Mouse (Mus musculus): ENCODE measurements around the gene Shank2. TPM values are rescaled to one million over a fixed set of nuclear protein-coding genes. Genes with fewer than 3 reads are reported as not detected.
A peak's percentile ranks its signal among the peaks of the same experiment; 100 is the strongest.

The Shank2 gene
- polyA plus RNA-seq, 1 experiment from 2014 or later = 16.1 TPM

GRCm38 (mm10) chr7:144448186-144448585 lies 446.5 kb downstream of the Shank2 start:
- H3K27me3 ChIP-seq (ENCODE audit: control insufficient read depth, insufficient read depth, low read length) = no peaks in the 10 kb centered on the region
- peaks cover 58% of the 10 kb centered on the region for H3K36me3 ChIP-seq (ENCODE audit: control insufficient read depth, insufficient read depth, low read length)
- H3K9me3 ChIP-seq (ENCODE audit: control insufficient read depth, low read length) = no peaks in the 10 kb centered on the region
- no peak overlapping the region for H3K4me3 ChIP-seq (ENCODE audit: low read depth, low read length)
- H3K9ac ChIP-seq (replicated peaks; ENCODE audit: low read depth, low read length) = no peak overlapping the region
- H3K4me2 ChIP-seq (ENCODE audit: low read depth, low read length) = no peak overlapping the region
- 96% methylated on average over 1 of the region's 1 CpGs for WGBS
- no peak for ATAC-seq (ENCODE audit: low read depth)
- no peaks in the 10 kb centered on the region for H3K4me1 ChIP-seq (ENCODE audit: control insufficient read depth, insufficient read depth, low read length)
- no peak overlapping the region for H3K27ac ChIP-seq (ENCODE audit: low read depth, low read length)

- H3K9me3 ChIP-seq (ENCODE audit: control insufficient read depth, low read length) = no peaks in the 10 kb centered on the region
- 72% methylated on average over 13 of the region's 13 CpGs for WGBS
- H3K36me3 ChIP-seq (ENCODE audit: control insufficient read depth, insufficient read depth, low read length) = peaks cover 64% of the 10 kb centered on the region
- no peaks in the 10 kb centered on the region for H3K4me1 ChIP-seq (ENCODE audit: control insufficient read depth, insufficient read depth, low read length)
- H3K9ac ChIP-seq (replicated peaks; ENCODE audit: low read depth, low read length) = no peak overlapping the region
- H3K4me3 ChIP-seq (ENCODE audit: low read depth, low read length) = no peak overlapping the region
- no peaks in the 10 kb centered on the region for H3K27me3 ChIP-seq (ENCODE audit: control insufficient read depth, insufficient read depth, low read length)
- ATAC-seq (ENCODE audit: low read depth) = peak; percentile 86; the same call in 1 of the 2 replicates
- no peak overlapping the region for H3K4me2 ChIP-seq (ENCODE audit: low read depth, low read length)
- H3K27ac ChIP-seq (ENCODE audit: low read depth, low read length) = no peak overlapping the region
Observed at GRCm38 (mm10) chr7:144449637-144450570, 448.2 kb downstream of the Shank2 start.

- no peaks in the 10 kb centered on the region for H3K9me3 ChIP-seq (ENCODE audit: control insufficient read depth, low read length)
- no peak overlapping the region for H3K27ac ChIP-seq (ENCODE audit: low read depth, low read length)
- no peak for ATAC-seq (ENCODE audit: low read depth)
- H3K9ac ChIP-seq (replicated peaks; ENCODE audit: low read depth, low read length) = no peak overlapping the region
- no peak overlapping the region for H3K4me3 ChIP-seq (ENCODE audit: low read depth, low read length)
- H3K4me1 ChIP-seq (ENCODE audit: control insufficient read depth, insufficient read depth, low read length) = no peaks in the 10 kb centered on the region
- WGBS = 98% methylated on average over 9 of the region's 9 CpGs
- no peak overlapping the region for H3K4me2 ChIP-seq (ENCODE audit: low read depth, low read length)
- peaks cover 64% of the 10 kb centered on the region for H3K36me3 ChIP-seq (ENCODE audit: control insufficient read depth, insufficient read depth, low read length)
- no peaks in the 10 kb centered on the region for H3K27me3 ChIP-seq (ENCODE audit: control insufficient read depth, insufficient read depth, low read length)
Observed at GRCm38 (mm10) chr7:144450661-144451060, 448.9 kb downstream of the Shank2 start.

GRCm38 (mm10) chr7:144458881-144459280 lies 457.2 kb downstream of the Shank2 start:
- Histone ChIP-seq H3K36me3 (ENCODE audit: control insufficient read depth, insufficient read depth, low read length) (peaks cover 92% of the 10 kb centered on the region), H3K9ac (replicated peaks; ENCODE audit: low read depth, low read length) (no peak overlapping the region), H3K4me1 (ENCODE audit: control insufficient read depth, insufficient read depth, low read length) (no peaks in the 10 kb centered on the region), H3K4me3 (ENCODE audit: low read depth, low read length) (no peak overlapping the region), H3K27ac (ENCODE audit: low read depth, low read length) (no peak overlapping the region), H3K4me2 (ENCODE audit: low read depth, low read length) (no peak overlapping the region), H3K27me3 (ENCODE audit: control insufficient read depth, insufficient read depth, low read length) (no peaks in the 10 kb centered on the region), H3K9me3 (ENCODE audit: control insufficient read depth, low read length) (no peaks in the 10 kb centered on the region)
- WGBS = 96% methylated on average over 1 of the region's 1 CpGs
- ATAC-seq (ENCODE audit: low read depth) = no peak

GRCm38 (mm10) chr7:144461246-144461902 lies 459.6 kb downstream of the Shank2 start:
- no peaks in the 10 kb centered on the region for H3K27me3 ChIP-seq (ENCODE audit: control insufficient read depth, insufficient read depth, low read length)
- H3K9me3 ChIP-seq (ENCODE audit: control insufficient read depth, low read length) = no peaks in the 10 kb centered on the region
- H3K4me2 ChIP-seq (ENCODE audit: low read depth, low read length) = no peak overlapping the region
- no peak overlapping the region for H3K4me3 ChIP-seq (ENCODE audit: low read depth, low read length)
- WGBS = 96% methylated on average over 6 of the region's 6 CpGs
- H3K9ac ChIP-seq (replicated peaks; ENCODE audit: low read depth, low read length) = no peak overlapping the region
- H3K27ac ChIP-seq (ENCODE audit: low read depth, low read length) = no peak overlapping the region
- ATAC-seq (ENCODE audit: low read depth) = no peak
- H3K4me1 ChIP-seq (ENCODE audit: control insufficient read depth, insufficient read depth, low read length) = no peaks in the 10 kb centered on the region
- H3K36me3 ChIP-seq (ENCODE audit: control insufficient read depth, insufficient read depth, low read length) = peaks cover 81% of the 10 kb centered on the region

- Histone ChIP-seq H3K9me3 (ENCODE audit: control insufficient read depth, low read length) (no peaks in the 10 kb centered on the region), H3K4me1 (ENCODE audit: control insufficient read depth, insufficient read depth, low read length) (no peaks in the 10 kb centered on the region), H3K4me3 (ENCODE audit: low read depth, low read length) (no peak overlapping the region), H3K9ac (replicated peaks; ENCODE audit: low read depth, low read length) (no peak overlapping the region), H3K27ac (ENCODE audit: low read depth, low read length) (no peak overlapping the region), H3K27me3 (ENCODE audit: control insufficient read depth, insufficient read depth, low read length) (no peaks in the 10 kb centered on the region), H3K36me3 (ENCODE audit: control insufficient read depth, insufficient read depth, low read length) (peaks cover 69% of the 10 kb centered on the region), H3K4me2 (ENCODE audit: low read depth, low read length) (no peak overlapping the region)
- no peak for ATAC-seq (ENCODE audit: low read depth)
- 96% methylated on average over 7 of the region's 7 CpGs for WGBS
Observed at GRCm38 (mm10) chr7:144462577-144462976, 460.8 kb downstream of the Shank2 start.

- no peak for ATAC-seq (ENCODE audit: low read depth)
- H3K27ac ChIP-seq (ENCODE audit: low read depth, low read length) = no peak overlapping the region
- no peak overlapping the region for H3K9ac ChIP-seq (replicated peaks; ENCODE audit: low read depth, low read length)
- 92% methylated on average over 5 of the region's 5 CpGs for WGBS
- no peaks in the 10 kb centered on the region for H3K27me3 ChIP-seq (ENCODE audit: control insufficient read depth, insufficient read depth, low read length)
- no peak overlapping the region; the same call in 1 of the 2 replicates for H3K4me2 ChIP-seq (ENCODE audit: low read depth, low read length)
- no peak overlapping the region for H3K4me3 ChIP-seq (ENCODE audit: low read depth, low read length)
- H3K9me3 ChIP-seq (ENCODE audit: control insufficient read depth, low read length) = no peaks in the 10 kb centered on the region
- H3K4me1 ChIP-seq (ENCODE audit: control insufficient read depth, insufficient read depth, low read length) = peaks cover 12% of the 10 kb centered on the region
- H3K36me3 ChIP-seq (ENCODE audit: control insufficient read depth, insufficient read depth, low read length) = peaks cover 10% of the 10 kb centered on the region; the same call in 1 of the 2 replicates
Observed at GRCm38 (mm10) chr7:144468741-144469140, 467.0 kb downstream of the Shank2 start.

GRCm38 (mm10) chr7:144469181-144469641 lies 467.5 kb downstream of the Shank2 start:
- ATAC-seq (ENCODE audit: low read depth) = no peak
- no peak overlapping the region for H3K27ac ChIP-seq (ENCODE audit: low read depth, low read length)
- H3K4me3 ChIP-seq (ENCODE audit: low read depth, low read length) = peak overlapping the region; percentile 80; the same call in 1 of the 2 replicates
- no peaks in the 10 kb centered on the region for H3K27me3 ChIP-seq (ENCODE audit: control insufficient read depth, insufficient read depth, low read length)
- H3K36me3 ChIP-seq (ENCODE audit: control insufficient read depth, insufficient read depth, low read length) = 0 out of 2 replicates have a peak, but pooled peaks cover 9% of the 10 kb centered on the region
- peak overlapping the region; percentile 93 for H3K4me2 ChIP-seq (ENCODE audit: low read depth, low read length)
- peak overlapping the region; percentile 91 for H3K9ac ChIP-seq (replicated peaks; ENCODE audit: low read depth, low read length)
- 32% methylated on average over 4 of the region's 4 CpGs for WGBS
- no peaks in the 10 kb centered on the region for H3K9me3 ChIP-seq (ENCODE audit: control insufficient read depth, low read length)
- H3K4me1 ChIP-seq (ENCODE audit: control insufficient read depth, insufficient read depth, low read length) = peaks cover 12% of the 10 kb centered on the region
